Mouse (Mus musculus) stomach, embryonic 14.5 days (tissue): ENCODE measurements around the gene Ntn5. TPM values are rescaled to one million over a fixed set of nuclear protein-coding genes. Genes with fewer than 3 reads are reported as not detected.

ENCODE experiments used
- ATAC-seq: fragments of 200-750 bp; cut with Nextera tagmentation; 2 replicates; pipeline ENCODE4 v1.8.0; 2017; ENCODE audit warnings: low read depth, moderate TSS enrichment; ENCODE audit not compliant: insufficient number of reproducible peaks, insufficient read depth, low FRiP score
- H3K27ac ChIP-seq: fragments of 300-500 bp; sonication (generic); 2 replicates; pipeline ENCODE4 v1.5.1; 2014; ENCODE audit warnings: mild to moderate bottlenecking, low read length, moderate library complexity, mixed read lengths
- H3K27me3 ChIP-seq: fragments of 300-500 bp; sonication (generic); 2 replicates; pipeline ENCODE4 v1.6.1; 2014; ENCODE audit warnings: low read length, control low read depth, mixed read lengths; ENCODE audit not compliant: control insufficient read depth, insufficient read depth
- H3K36me3 ChIP-seq: fragments of 300-500 bp; sonication (generic); 2 replicates; pipeline ENCODE4 v1.6.1; 2014; ENCODE audit warnings: mild to moderate bottlenecking, control low read depth, low read length, moderate library complexity, mixed read lengths; ENCODE audit not compliant: control insufficient read depth, insufficient read depth
- H3K4me1 ChIP-seq: fragments of 300-500 bp; sonication (generic); 2 replicates; pipeline ENCODE4 v1.6.1; 2014; ENCODE audit warnings: low read length, control low read depth, mixed read lengths; ENCODE audit not compliant: control insufficient read depth, insufficient read depth
- H3K4me2 ChIP-seq: fragments of 300-500 bp; sonication (generic); replicated peaks from 2 replicates; pipeline ENCODE4 v1.6.1; 2014; ENCODE audit warnings: low read depth, low read length, control low read depth
- H3K4me3 ChIP-seq: fragments of 300-500 bp; sonication (generic); 2 replicates; pipeline ENCODE4 v1.5.1; 2014; ENCODE audit warnings: low read depth, low read length, control low read depth
- H3K9ac ChIP-seq: fragments of 300-500 bp; sonication (generic); replicated peaks from 2 replicates; pipeline ENCODE4 v1.6.1; 2014; ENCODE audit warnings: low read depth, mild to moderate bottlenecking, control low read depth, low read length, moderate library complexity, mixed read lengths
- H3K9me3 ChIP-seq: fragments of 300-500 bp; sonication (generic); 2 replicates; pipeline ENCODE4 v1.6.1; 2016; ENCODE audit warnings: low read depth, low read length, control low read depth; ENCODE audit not compliant: control insufficient read depth
- WGBS: fragments of 180-500 bp; shearing (Covaris S2); extraction: QIAGEN DNeasy Blood & Tissue Kit; methylation state at CpG from one replicate; pipeline ENCODE4 v1.1.7; 2014; 5-methylcytosine and 5-hydroxymethylcytosine counted together
- polyA plus RNA-seq: library from polyadenylated mRNA; unstranded; fragments of >200 nt; fragmentation: Nextera tagmentation; extraction: Ambion mirVana; gene quantifications from 2 replicates; pipeline ENCODE4 v1.2.1, GENCODE M21; 2014

The Ntn5 gene
- polyA plus RNA-seq, 1 experiment from 2014 or later, result 0.67 TPM

DNA sequence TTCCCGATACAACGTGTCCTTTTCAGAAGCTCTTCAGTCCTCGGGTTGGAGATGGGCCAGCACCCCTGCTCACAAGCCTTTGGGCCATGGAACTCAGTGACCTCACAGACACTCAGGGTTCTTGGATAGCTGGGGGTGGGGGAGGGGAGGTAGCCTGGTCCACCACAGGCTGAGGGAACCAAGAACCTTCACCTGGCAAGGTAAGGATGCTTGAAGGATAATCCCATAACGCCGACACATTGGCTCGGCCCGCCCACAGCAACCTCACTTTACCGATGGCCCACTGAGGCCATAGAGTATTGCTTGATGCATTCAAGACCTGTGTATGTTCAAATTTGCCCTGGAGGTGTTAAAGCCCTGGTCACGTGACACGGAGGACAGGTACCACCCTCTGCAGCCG lies 41.9 kb downstream of the Ntn5 start, which contains the start of gene Spaca4:
Spaca4 (minus strand) TSS at position 101 of the 400 bp plus-strand sequence.
- no peaks in the 10 kb centered on the region for H3K9me3 ChIP-seq
- WGBS, result 88% methylated on average over 11 of the region's 11 CpGs

DNA sequence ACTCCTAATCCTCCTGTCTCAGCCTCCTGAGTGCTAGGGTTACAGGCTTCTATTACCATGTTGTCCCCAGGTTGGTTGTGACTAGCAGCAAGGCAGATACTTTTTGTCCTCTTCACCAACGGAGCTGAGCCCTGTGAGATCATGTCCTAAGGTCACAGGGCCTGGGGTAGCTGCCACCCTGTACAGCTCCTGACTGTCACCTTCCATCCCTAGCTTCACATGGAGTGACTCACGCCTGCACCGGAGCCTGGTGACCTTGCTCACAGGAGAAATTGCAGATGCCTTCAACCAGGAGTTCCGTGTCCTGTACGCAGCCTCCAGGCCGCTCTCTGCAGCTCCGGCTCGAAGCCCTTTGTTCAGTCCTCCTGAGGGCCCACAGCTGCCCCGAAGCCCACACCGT lies 42.6 kb downstream of the Ntn5 start:
- H3K9ac ChIP-seq, result no peak overlapping the region
- no peak overlapping the region for H3K4me2 ChIP-seq
- no peak overlapping the region for H3K4me3 ChIP-seq
- no peaks in the 10 kb centered on the region for H3K27me3 ChIP-seq
- no peak for ATAC-seq
- H3K9me3 ChIP-seq, result no peaks in the 10 kb centered on the region
- H3K36me3 ChIP-seq, result peaks cover 31% of the 10 kb centered on the region
- H3K27ac ChIP-seq, result peak overlapping the region; percentile 56; the same call in 1 of the 2 replicates
- peaks cover 11% of the 10 kb centered on the region for H3K4me1 ChIP-seq
- WGBS, result 91% methylated on average over 10 of the region's 10 CpGs

More for the DNA sequence above, 41.9 kb downstream of the Ntn5 start, which contains the start of gene Spaca4:
- H3K27ac ChIP-seq, result peak within 1 kb of the TSS; percentile 56; the same call in 1 of the 2 replicates
- H3K27me3 ChIP-seq, result no peaks in the 10 kb centered on the region
- H3K4me3 ChIP-seq, result no peak within 1 kb of the TSS
- no peak within 1 kb of the TSS for H3K9ac ChIP-seq
- no peak within 1 kb of the TSS for H3K4me2 ChIP-seq
- ATAC-seq, result no peak
- peaks cover 36% of the 10 kb centered on the region for H3K36me3 ChIP-seq
- H3K4me1 ChIP-seq, result peaks cover 5% of the 10 kb centered on the region

DNA sequence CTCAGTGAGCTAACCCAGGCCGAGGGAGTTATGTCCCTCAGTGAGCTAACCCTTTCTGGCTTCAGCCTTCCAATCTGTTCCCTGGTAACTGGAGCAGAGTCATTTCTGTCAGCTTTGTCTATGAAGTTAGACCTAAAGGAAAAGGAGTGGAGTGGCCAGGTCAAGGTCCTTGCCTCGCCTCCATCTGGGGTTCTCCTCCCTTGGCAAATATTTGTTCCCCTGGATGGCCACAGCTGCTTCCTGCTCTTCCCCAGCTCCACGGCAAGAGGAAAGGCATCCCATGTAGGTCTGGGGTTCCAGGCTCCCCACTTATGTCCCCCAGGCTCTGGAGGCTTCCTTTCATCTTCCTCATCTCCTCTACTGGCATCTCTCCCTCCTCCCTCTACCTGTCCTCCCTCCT lies 43.8 kb downstream of the Ntn5 start:
- Histone ChIP-seq H3K9me3 (no peaks in the 10 kb centered on the region), H3K27me3 (no peaks in the 10 kb centered on the region), H3K4me2 (no peak overlapping the region), H3K36me3 (peaks cover 28% of the 10 kb centered on the region), H3K27ac (peak overlapping the region; percentile 56; the same call in 1 of the 2 replicates), H3K9ac (no peak overlapping the region), H3K4me1 (peaks cover 11% of the 10 kb centered on the region), H3K4me3 (no peak overlapping the region)
- peak; percentile 59 for ATAC-seq
- 75% methylated on average over 3 of the region's 3 CpGs for WGBS

- Histone ChIP-seq H3K27me3 (no peaks in the 10 kb centered on the region), H3K9ac (no peak overlapping the region), H3K4me2 (no peak overlapping the region)
Measured at GRCm38 (mm10) chr7:45730727-45731431, 47.1 kb downstream of the Ntn5 start.

DNA sequence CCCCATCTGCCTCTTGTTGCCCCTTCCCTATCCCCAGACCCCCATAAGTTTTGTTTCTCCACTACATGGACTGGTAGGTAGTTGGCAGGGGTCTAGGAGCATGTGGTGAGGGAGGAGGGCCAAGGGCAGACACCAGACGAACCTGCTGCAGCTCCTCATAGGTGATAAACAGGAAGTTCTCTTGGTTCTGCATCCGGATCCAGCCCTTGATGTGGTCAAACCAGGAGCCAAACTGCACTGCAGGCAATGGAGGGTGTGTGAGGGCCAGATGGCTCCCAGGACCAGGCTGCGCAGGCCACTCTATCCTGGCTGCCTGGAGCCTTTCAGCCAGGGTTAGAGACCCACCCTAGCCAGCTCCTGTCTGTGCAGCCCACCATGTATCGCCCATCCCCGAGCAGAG lies 49.7 kb downstream of the Ntn5 start:
- 80% methylated on average over 5 of the region's 5 CpGs for WGBS
- Histone ChIP-seq H3K27ac (no peak overlapping the region), H3K4me3 (no peak overlapping the region), H3K4me1 (peaks cover 11% of the 10 kb centered on the region), H3K4me2 (no peak overlapping the region), H3K9ac (no peak overlapping the region), H3K36me3 (no peaks in the 10 kb centered on the region), H3K27me3 (no peaks in the 10 kb centered on the region), H3K9me3 (no peaks in the 10 kb centered on the region)
- ATAC-seq, result no peak

More at GRCm38 (mm10) chr7:45730727-45731431, 47.1 kb downstream of the Ntn5 start:
- peaks cover 7% of the 10 kb centered on the region; the same call in 1 of the 2 replicates for H3K36me3 ChIP-seq
- peak overlapping the region; percentile 44; the same call in 1 of the 2 replicates for H3K27ac ChIP-seq
- H3K4me1 ChIP-seq, result peaks cover 11% of the 10 kb centered on the region
- peak; percentile 16; the same call in 1 of the 2 replicates for ATAC-seq
- no peak overlapping the region for H3K4me3 ChIP-seq
- WGBS, result 15% methylated on average over 16 of the region's 16 CpGs
- H3K9me3 ChIP-seq, result no peaks in the 10 kb centered on the region

DNA sequence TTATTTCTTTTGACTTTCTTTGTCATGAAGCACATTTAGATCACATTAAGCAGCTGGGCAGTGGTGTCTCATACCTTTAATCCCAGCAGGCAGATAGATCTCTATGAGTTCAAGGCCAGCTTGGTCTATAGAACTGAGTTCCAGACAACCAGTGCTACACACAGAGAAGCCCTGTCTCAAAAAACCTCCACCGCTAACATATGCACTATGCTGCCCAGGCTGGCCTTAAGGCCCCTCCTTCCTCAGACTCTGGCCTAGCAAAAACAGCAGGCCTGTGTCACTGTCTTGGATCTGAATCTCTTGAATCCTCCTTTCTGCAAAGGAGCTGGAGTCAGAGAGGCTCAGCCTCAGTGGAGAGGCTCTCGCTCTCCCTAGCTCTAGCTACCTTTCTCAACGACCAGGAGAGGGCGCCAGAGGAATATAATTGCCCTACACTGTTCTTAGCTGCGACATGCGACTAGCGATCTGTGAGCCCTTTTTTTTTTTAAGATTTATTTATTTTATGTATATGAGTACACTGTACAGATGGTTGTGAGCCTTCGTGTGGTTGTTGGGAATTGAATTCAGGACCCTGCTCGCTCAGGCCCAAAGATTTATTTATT lies 55.4 kb downstream of the Ntn5 start:
- H3K9ac ChIP-seq, result no peak overlapping the region

GRCm38 (mm10) chr7:45739820-45740219 lies 56.0 kb downstream of the Ntn5 start:
- Histone ChIP-seq H3K27me3 (no peaks in the 10 kb centered on the region), H3K9me3 (no peaks in the 10 kb centered on the region), H3K9ac (no peak overlapping the region), H3K4me3 (no peak overlapping the region), H3K4me2 (no peak overlapping the region), H3K4me1 (no peaks in the 10 kb centered on the region), H3K36me3 (no peaks in the 10 kb centered on the region), H3K27ac (no peak overlapping the region)
- ATAC-seq, result no peak
- 62% methylated on average over 10 of the region's 10 CpGs for WGBS

More for the DNA sequence above, 55.4 kb downstream of the Ntn5 start:
- H3K4me2 ChIP-seq, result no peak overlapping the region
- H3K4me1 ChIP-seq, result no peaks in the 10 kb centered on the region
- peak; percentile 82 for ATAC-seq
- H3K36me3 ChIP-seq, result no peaks in the 10 kb centered on the region
- no peaks in the 10 kb centered on the region for H3K27me3 ChIP-seq
- no peaks in the 10 kb centered on the region for H3K9me3 ChIP-seq
- WGBS, result 6% methylated on average over 9 of the region's 9 CpGs
- no peak overlapping the region for H3K27ac ChIP-seq
- H3K4me3 ChIP-seq, result no peak overlapping the region

GRCm38 (mm10) chr7:45741308-45741707 lies 57.5 kb downstream of the Ntn5 start:
- Histone ChIP-seq H3K27me3 (no peaks in the 10 kb centered on the region), H3K4me2 (no peak overlapping the region), H3K9ac (no peak overlapping the region), H3K36me3 (no peaks in the 10 kb centered on the region), H3K4me1 (no peaks in the 10 kb centered on the region), H3K4me3 (no peak overlapping the region), H3K9me3 (no peaks in the 10 kb centered on the region), H3K27ac (no peak overlapping the region)
- 76% methylated on average over 12 of the region's 12 CpGs for WGBS
- no peak for ATAC-seq
